In the genomic region with DNA sequence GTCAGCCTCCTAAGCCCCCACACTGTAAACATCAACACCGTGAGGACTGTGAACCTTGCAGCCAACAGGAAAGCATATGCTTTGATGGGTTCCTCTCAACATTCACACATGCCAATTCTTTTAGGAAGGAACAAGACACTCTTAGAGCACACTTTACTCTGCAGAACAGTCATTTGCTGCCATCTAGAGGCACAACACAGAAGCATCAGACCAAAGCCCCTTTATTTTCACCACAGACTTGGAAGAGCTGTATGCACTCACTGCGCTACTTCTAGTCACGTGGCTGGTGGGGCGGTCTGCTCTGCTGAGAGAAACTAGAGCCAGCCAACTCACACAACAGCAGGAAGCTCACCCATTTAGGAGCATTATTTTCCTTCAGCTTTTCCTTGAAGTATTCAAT, we compare ENCODE assay signal across 8 mouse cellular contexts. TPM values are rescaled to one million over a fixed set of nuclear protein-coding genes. Genes with fewer than 3 reads are reported as not detected.
DNase-seq lines count a peak whose midpoint lies in the region; ATAC-seq and TF ChIP-seq lines count a peak whose summit lies in the region.

No protein-coding gene starts in this region.

- DNase-seq in adrenal gland, postnatal 25 days: peak; percentile 26
- DNase-seq in kidney, adult 9 months: peak; percentile 84
- DNase-seq in midbrain, embryonic 14.5 days: peak; percentile 85

- H3K4me2 ChIP-seq in embryonic facial prominence, embryonic 15.5 days (replicated peaks): no peak overlapping the region
- H3K4me2 ChIP-seq in heart, embryonic 11.5 days: no peak overlapping the region
- no peak overlapping the region for H3K4me2 ChIP-seq in limb, embryonic 12.5 days
- no peak overlapping the region for H3K4me2 ChIP-seq in midbrain, embryonic 14.5 days (ENCODE audit: low read length)
- H3K4me2 ChIP-seq in stomach, embryonic 14.5 days (replicated peaks; ENCODE audit: low read depth, low read length): no peak overlapping the region

- no peak overlapping the region for H3K9ac ChIP-seq in embryonic facial prominence, embryonic 15.5 days
- H3K9ac ChIP-seq in heart, embryonic 11.5 days (ENCODE audit: low read depth, low read length): no peak overlapping the region
- no peak overlapping the region for H3K9ac ChIP-seq in limb, embryonic 12.5 days (replicated peaks)
- no peak overlapping the region for H3K9ac ChIP-seq in midbrain, embryonic 14.5 days (replicated peaks; ENCODE audit: low read length)
- H3K9ac ChIP-seq in stomach, embryonic 14.5 days (replicated peaks; ENCODE audit: low read depth, low read length): no peak overlapping the region

- H3K79me2 ChIP-seq in C2C12 (ENCODE audit: control insufficient read depth, insufficient read depth): peaks cover 68% of the 10 kb centered on the region

- TF ChIP-seq CTCF in C2C12 (IDR thresholded peaks at IDR 0.05; ENCODE audit: control insufficient read depth, insufficient read depth, insufficient read length): peak; percentile 4

- WGBS in embryonic facial prominence, embryonic 15.5 days: 31% methylated on average over 4 of the region's 4 CpGs
- 24% methylated on average over 4 of the region's 4 CpGs for WGBS in heart, embryonic 11.5 days (ENCODE audit: insufficient replicate concordance)
- WGBS in limb, embryonic 12.5 days: 54% methylated on average over 4 of the region's 4 CpGs
- WGBS in midbrain, embryonic 14.5 days: 44% methylated on average over 4 of the region's 4 CpGs
- 42% methylated on average over 4 of the region's 4 CpGs for WGBS in stomach, embryonic 14.5 days

- H3K36me3 ChIP-seq in C2C12 (ENCODE audit: control insufficient read depth, insufficient read depth): peaks cover 32% of the 10 kb centered on the region
- peaks cover 32% of the 10 kb centered on the region for H3K36me3 ChIP-seq in embryonic facial prominence, embryonic 15.5 days
- peaks cover 10% of the 10 kb centered on the region for H3K36me3 ChIP-seq in heart, embryonic 11.5 days (ENCODE audit: control insufficient read depth, insufficient read depth, low read length)
- H3K36me3 ChIP-seq in limb, embryonic 12.5 days: peaks cover 34% of the 10 kb centered on the region
- H3K36me3 ChIP-seq in midbrain, embryonic 14.5 days (ENCODE audit: control insufficient read depth, insufficient read depth, low read length): peaks cover 32% of the 10 kb centered on the region
- H3K36me3 ChIP-seq in stomach, embryonic 14.5 days (ENCODE audit: control insufficient read depth, insufficient read depth, low read length): peaks cover 12% of the 10 kb centered on the region

- peaks cover 17% of the 10 kb centered on the region; the same call in 1 of the 2 replicates for H3K4me1 ChIP-seq in embryonic facial prominence, embryonic 15.5 days
- peaks cover 6% of the 10 kb centered on the region for H3K4me1 ChIP-seq in heart, embryonic 11.5 days (ENCODE audit: control insufficient read depth, insufficient read depth, low read length)
- peaks cover 4% of the 10 kb centered on the region; the same call in 1 of the 2 replicates for H3K4me1 ChIP-seq in limb, embryonic 12.5 days (replicated peaks)
- no peaks in the 10 kb centered on the region for H3K4me1 ChIP-seq in midbrain, embryonic 14.5 days (ENCODE audit: control insufficient read depth, insufficient read depth, low read length)
- 0 out of 2 replicates have a peak, but pooled peaks cover 3% of the 10 kb centered on the region for H3K4me1 ChIP-seq in stomach, embryonic 14.5 days (ENCODE audit: control insufficient read depth, insufficient read depth, low read length)

- H3K4me3 ChIP-seq in C2C12 (ENCODE audit: insufficient read depth, poor library complexity, severe bottlenecking): no peak overlapping the region
- H3K4me3 ChIP-seq in embryonic facial prominence, embryonic 15.5 days (replicated peaks): no peak overlapping the region
- no peak overlapping the region for H3K4me3 ChIP-seq in heart, embryonic 11.5 days (ENCODE audit: low read depth, low read length)
- H3K4me3 ChIP-seq in limb, embryonic 12.5 days (replicated peaks): no peak overlapping the region
- no peak overlapping the region for H3K4me3 ChIP-seq in midbrain, embryonic 14.5 days (replicated peaks; ENCODE audit: low read depth, low read length)
- no peak overlapping the region for H3K4me3 ChIP-seq in stomach, embryonic 14.5 days (ENCODE audit: low read depth, low read length)

- peak; percentile 84 for ATAC-seq in embryonic facial prominence, embryonic 15.5 days (ENCODE audit: insufficient number of reproducible peaks, low FRiP score, low TSS enrichment, low read depth)
- ATAC-seq in heart, embryonic 11.5 days (replicated peaks; ENCODE audit: insufficient number of reproducible peaks, low FRiP score, low TSS enrichment): peak; percentile 67; the same call in 1 of the 2 replicates
- ATAC-seq in limb, embryonic 12.5 days (ENCODE audit: insufficient number of reproducible peaks, insufficient read depth, low FRiP score, low TSS enrichment, low read depth): peak; percentile 52; the same call in 1 of the 2 replicates
- peak; percentile 60; the same call in 1 of the 2 replicates for ATAC-seq in midbrain, embryonic 14.5 days (ENCODE audit: low FRiP score, low TSS enrichment)
- ATAC-seq in stomach, embryonic 14.5 days (ENCODE audit: insufficient number of reproducible peaks, insufficient read depth, low FRiP score, low read depth): peak; percentile 85

- H3K27me3 ChIP-seq in C2C12 (ENCODE audit: control insufficient read depth, insufficient read depth, insufficient read length): no peaks in the 10 kb centered on the region
- H3K27me3 ChIP-seq in embryonic facial prominence, embryonic 15.5 days: no peaks in the 10 kb centered on the region
- H3K27me3 ChIP-seq in heart, embryonic 11.5 days (ENCODE audit: control insufficient read depth, insufficient read depth, low read length): no peaks in the 10 kb centered on the region
- no peaks in the 10 kb centered on the region for H3K27me3 ChIP-seq in limb, embryonic 12.5 days
- no peaks in the 10 kb centered on the region for H3K27me3 ChIP-seq in midbrain, embryonic 14.5 days (ENCODE audit: control insufficient read depth, insufficient read depth, low read length)
- H3K27me3 ChIP-seq in stomach, embryonic 14.5 days (ENCODE audit: control insufficient read depth, insufficient read depth, low read length): no peaks in the 10 kb centered on the region

- 0 out of 2 replicates have a peak overlapping the region, but pooled peaks have one; percentile 28 for H3K27ac ChIP-seq in embryonic facial prominence, embryonic 15.5 days (replicated peaks)
- H3K27ac ChIP-seq in heart, embryonic 11.5 days (ENCODE audit: low read depth, low read length): no peak overlapping the region
- no peak overlapping the region for H3K27ac ChIP-seq in limb, embryonic 12.5 days
- H3K27ac ChIP-seq in midbrain, embryonic 14.5 days (replicated peaks; ENCODE audit: low read depth, low read length): no peak overlapping the region
- no peak overlapping the region for H3K27ac ChIP-seq in stomach, embryonic 14.5 days (ENCODE audit: low read length)

- H3K9me3 ChIP-seq in embryonic facial prominence, embryonic 15.5 days (replicated peaks): no peaks in the 10 kb centered on the region
- H3K9me3 ChIP-seq in heart, embryonic 11.5 days (replicated peaks; ENCODE audit: control insufficient read depth, low read length): no peaks in the 10 kb centered on the region
- no peaks in the 10 kb centered on the region for H3K9me3 ChIP-seq in limb, embryonic 12.5 days
- no peaks in the 10 kb centered on the region for H3K9me3 ChIP-seq in midbrain, embryonic 14.5 days (ENCODE audit: control insufficient read depth, low read length)
- no peaks in the 10 kb centered on the region for H3K9me3 ChIP-seq in stomach, embryonic 14.5 days (ENCODE audit: control insufficient read depth, low read depth, low read length)

- H3ac ChIP-seq in C2C12 (ENCODE audit: control insufficient read depth, insufficient read length, low read depth): no peak overlapping the region

- peaks cover 43% of the 10 kb centered on the region for H3K79me3 ChIP-seq in C2C12 (ENCODE audit: low read depth)

TF ChIP-seq in C2C12, 6 proteins besides CTCF, POLR2A, EP300 and RAD21:
- TF ChIP-seq USF1 (IDR thresholded peaks at IDR 0.05; ENCODE audit: low read depth) (peak; percentile 82), CEBPB (IDR thresholded peaks at IDR 0.05; ENCODE audit: low read depth) (no peak)

RNA-seq across cellular contexts. Expression of a gene that starts 15.5 kb away (rescaled TPM):
- polyA plus RNA-seq in C2C12 (2012; fragmentation: generic; extraction: Trizol): 24.3 TPM
- 42.3 and 43.2 TPM in 2 replicates for total RNA-seq in adrenal gland, postnatal 25 days (2021)
- polyA plus RNA-seq in embryonic facial prominence, embryonic 15.5 days (2015; fragmentation: Nextera tagmentation; extraction: Ambion mirVana): 53.8 and 54.5 TPM in 2 replicates
- 43.1 and 43.5 TPM in 2 replicates for polyA plus RNA-seq in heart, embryonic 11.5 days (2014; fragmentation: Nextera tagmentation; extraction: Ambion mirVana)
- 80.7 and 82.7 TPM in 2 replicates for polyA plus RNA-seq in limb, embryonic 12.5 days (2016; fragmentation: Nextera tagmentation; extraction: Ambion mirVana)
- polyA plus RNA-seq in midbrain, embryonic 14.5 days (2014; fragmentation: Nextera tagmentation; extraction: Ambion mirVana): 60.8 and 61.7 TPM in 2 replicates
- polyA plus RNA-seq in stomach, embryonic 14.5 days (2014; fragmentation: Nextera tagmentation; extraction: Ambion mirVana): 76.7 and 77.5 TPM in 2 replicates

RNA-seq across cellular contexts. Expression of a gene that starts 20.0 kb away (rescaled TPM):
- polyA plus RNA-seq in C2C12 (2012; fragmentation: generic; extraction: Trizol): 21.2 TPM
- 38.4 and 40.8 TPM in 2 replicates for total RNA-seq in adrenal gland, postnatal 25 days (2021)
- polyA plus RNA-seq in embryonic facial prominence, embryonic 15.5 days (2015; fragmentation: Nextera tagmentation; extraction: Ambion mirVana): 35.3 and 38.2 TPM in 2 replicates
- 36.9 and 39.8 TPM in 2 replicates for polyA plus RNA-seq in heart, embryonic 11.5 days (2014; fragmentation: Nextera tagmentation; extraction: Ambion mirVana)
- 35.5 and 37.9 TPM in 2 replicates for polyA plus RNA-seq in limb, embryonic 12.5 days (2016; fragmentation: Nextera tagmentation; extraction: Ambion mirVana)
- 33.3 and 39.6 TPM in 2 replicates for polyA plus RNA-seq in midbrain, embryonic 14.5 days (2014; fragmentation: Nextera tagmentation; extraction: Ambion mirVana)
- 32.2 and 33.5 TPM in 2 replicates for polyA plus RNA-seq in stomach, embryonic 14.5 days (2014; fragmentation: Nextera tagmentation; extraction: Ambion mirVana)

Comparison
In these comparisons a context has a peak if more than half of its experiments do, and no peak if none do; other contexts are left out.
1. DNase-seq: peak in every context shown above with its lines; median percentile 85 in midbrain, embryonic 14.5 days; 84 in kidney, adult 9 months; 26 in adrenal gland, postnatal 25 days.